Mouse (Mus musculus) thymus, adult 18-20 months (tissue): ENCODE measurements around the gene Kctd19.

Experiments used
- DNase-seq, 2 experiments: peaks; one replicate each; pipeline ENCODE4 v3.0.0; 2022; ENCODE audit warnings: mixed read lengths in 2 of 2

The Kctd19 gene

DNA sequence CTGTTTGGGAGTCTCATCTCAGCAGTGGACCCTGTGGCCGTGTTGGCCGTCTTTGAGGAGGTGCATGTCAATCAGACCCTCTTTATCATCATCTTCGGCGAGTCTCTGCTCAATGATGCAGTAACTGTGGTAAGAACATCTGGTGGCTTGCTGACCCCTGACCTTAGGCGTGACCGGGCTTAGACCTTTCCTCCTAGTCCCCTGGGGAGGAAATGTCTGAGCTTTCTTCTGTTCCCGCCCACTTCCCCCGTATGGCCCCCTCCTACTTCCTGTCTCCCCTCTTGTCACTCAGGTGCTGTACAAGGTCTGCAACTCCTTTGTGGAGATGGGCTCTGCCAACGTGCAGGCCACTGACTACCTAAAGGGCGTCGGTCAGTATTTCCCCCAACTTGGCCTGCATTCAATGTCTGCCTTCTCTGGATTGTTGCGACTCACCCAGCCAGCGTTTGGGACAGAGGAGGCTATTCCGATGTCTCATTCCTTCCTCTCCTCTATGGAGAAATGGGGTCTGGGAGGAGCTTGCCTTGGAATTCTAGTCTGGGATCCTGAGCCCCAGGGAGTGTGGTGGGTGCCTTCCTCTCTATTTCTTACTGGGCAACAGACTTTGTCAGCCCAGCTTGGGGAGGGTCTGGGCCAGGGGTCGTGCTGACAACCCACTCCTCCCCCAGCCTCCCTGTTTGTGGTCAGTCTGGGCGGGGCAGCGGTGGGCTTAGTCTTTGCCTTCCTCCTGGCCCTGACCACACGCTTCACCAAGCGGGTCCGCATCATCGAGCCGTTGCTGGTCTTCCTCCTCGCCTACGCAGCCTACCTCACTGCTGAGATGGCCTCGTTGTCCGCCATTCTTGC is 57.9 kb downstream of the Kctd19 start:
- DNase-seq: peak; percentile 39 to 59

DNA sequence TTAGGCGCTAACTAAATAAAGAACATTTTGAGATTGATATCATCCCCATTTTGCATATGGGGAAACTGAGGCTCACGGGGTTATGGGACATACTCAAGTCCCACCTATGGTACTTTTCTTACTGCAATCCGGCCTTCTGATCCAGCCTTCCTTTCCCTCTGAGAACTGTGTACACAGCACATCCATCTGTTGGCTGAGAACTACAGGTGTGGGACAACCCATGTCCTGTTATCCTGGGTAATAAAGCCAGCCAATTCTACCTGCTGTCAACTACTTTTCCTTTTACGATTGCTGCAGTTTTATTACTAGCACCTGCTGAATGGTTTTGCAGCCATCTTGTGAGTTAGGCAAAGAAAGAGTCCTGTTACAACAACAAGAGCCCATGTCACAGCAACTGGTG is 58.8 kb downstream of the Kctd19 start:
- DNase-seq: no peak

DNA sequence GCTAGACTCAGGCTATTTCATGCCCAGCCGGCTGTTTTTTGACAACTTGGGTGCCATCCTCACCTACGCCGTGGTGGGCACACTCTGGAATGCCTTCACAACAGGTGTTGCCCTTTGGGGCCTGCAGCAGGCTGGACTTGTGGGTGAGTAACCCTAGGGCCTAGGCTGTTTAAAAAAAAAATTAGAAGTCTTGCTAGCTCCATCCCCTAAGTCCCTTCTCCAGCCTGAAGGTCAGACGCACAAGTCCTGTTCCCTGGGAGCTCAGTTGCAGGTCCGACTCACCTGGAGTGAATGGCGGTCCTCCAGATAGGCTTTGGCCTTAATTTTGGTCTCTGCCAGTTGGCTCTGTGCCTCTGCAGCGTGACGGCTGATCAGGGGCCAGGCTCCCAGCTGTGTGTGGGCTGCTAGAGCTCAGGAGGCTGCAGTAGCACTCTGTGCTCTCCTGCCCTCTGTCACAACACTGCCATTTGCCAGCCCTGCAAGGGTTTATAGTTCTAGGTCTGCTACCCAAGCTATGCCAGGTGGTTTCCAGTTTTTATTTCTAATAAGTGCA is 59.6 kb downstream of the Kctd19 start:
- DNase-seq: no peak

DNA sequence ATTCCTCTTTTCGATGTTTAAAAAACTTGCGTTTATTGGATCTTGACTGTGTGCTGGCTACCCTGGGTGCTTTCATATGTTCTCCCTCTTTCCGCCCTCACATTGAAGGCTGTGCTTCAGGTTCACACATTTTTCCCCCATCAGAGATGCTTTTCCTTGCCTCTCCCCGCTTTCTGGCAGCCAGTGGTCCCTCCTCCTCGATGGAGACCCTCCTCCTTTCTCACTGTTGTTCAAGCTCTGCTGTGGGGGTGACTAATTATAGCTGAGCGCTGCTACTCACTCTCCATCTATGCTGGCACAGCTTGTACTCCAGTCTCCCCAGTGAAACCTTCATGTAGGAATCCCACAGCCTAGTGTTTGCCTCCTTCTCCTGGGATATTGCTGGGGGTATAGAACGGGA is 63.1 kb downstream of the Kctd19 start:
- DNase-seq: no peak

DNA sequence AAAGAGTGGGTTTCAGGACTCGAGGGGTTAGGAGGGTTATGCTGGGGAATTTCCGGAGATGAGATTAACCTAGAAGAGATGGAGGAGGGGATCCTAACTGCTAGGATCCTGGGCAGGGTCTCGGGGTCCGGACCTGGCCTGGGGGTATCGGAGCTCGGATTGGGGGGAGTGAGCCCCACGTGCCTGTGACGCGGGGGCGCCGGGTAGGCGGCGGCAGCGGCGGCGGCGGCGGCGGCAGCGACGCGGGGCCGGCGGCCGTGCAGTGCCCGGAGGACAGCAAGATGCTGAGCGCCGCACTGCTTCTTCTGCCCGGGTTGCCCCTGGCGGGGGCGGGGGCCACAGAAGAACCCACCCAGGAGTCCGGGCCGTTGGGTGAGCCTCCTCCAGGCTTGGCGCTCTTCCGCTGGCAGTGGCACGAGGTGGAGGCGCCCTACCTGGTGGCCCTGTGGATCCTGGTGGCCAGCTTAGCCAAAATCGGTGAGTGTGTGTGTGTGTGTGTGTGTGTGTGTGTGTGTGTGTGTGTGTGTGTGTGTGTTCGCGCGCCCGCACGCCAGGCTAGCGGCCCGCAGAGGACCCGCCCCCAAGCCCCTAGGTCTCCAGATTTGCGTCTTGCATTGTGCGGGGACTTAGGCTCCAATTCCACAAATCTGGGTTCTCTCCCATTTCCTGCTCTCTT is 64.1 kb downstream of the Kctd19 start:
- no peak for DNase-seq

DNA sequence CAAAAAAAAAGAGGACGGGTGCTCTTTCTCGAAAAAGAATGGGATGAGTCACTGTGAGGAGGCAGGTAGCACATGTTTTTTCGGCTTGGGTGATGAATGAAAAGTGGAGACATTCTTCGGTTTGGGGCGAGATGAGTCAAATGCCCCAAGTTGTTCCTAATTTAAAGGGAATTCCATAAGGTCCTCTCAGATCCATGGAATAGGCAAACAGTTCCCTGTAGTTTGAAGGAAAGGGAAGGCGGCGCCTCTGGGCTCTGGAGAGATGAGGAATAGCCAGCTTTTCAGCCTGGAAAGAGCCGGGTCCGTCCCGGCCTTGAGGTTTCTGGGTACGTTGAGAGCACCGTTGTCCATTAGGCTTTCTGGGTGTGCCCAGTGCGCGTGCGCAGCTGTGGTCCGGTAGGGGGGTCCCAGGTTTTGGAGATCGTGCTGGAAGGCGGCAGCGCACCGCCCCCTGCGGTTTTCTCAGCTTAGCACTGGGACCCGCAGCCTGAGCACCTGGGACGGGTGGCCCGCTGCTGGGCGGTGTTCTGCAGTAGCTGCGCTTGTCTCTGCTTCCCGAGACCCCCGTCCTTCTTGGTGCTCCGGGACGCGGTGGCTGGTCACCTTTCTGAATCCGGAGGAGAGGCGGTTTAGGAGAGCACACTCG is 64.7 kb downstream of the Kctd19 start, which contains the start of gene Slc9a5:
Gene Slc9a5 (plus strand): TSS at position 394 of the 646 bp plus-strand sequence.
- DNase-seq: peak; percentile 63 to 67

DNA sequence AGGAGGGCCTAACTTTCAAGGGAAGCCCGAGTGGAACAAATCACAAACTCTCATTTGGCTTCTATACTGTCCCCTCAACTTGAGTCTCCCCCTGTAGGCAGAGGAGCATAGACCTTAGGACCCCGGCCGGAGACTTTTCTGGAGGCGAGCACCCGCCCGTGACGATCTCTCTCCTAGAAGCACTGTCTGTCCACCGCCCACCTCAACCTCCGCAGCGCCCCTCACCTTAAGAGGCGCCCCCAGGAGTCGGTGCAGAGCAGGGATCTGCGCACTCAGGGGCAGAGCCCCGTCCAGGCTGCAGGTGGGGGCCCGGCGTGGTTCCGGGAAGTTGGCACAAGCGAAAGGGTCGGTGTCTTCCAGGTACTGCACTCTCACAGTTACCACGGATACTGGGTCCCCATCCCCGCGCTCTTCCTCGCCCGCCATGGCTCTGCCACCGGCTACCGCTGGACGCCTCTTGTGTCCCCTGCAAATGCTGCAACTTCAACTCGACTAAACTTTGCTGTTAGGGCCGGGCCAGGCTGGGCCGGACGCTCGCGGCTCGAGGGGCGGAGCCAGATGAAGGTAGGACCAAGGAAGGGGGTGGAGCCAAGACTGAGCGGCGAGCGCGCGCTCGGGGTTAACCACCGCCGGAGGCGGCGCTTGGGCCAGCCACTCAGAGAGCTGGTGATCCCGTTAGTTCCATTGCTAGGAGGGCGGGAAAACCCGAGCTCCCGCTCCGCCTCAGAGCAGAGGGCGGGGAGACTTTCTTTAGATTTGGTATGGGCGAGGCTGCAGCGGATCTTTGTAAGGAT is 65.7 kb downstream of the Kctd19 start, which contains the start of gene Fhod1:
Gene Fhod1 (minus strand): TSS at position 526 of the 794 bp plus-strand sequence.
- peak; percentile 84 to 85 for DNase-seq

DNA sequence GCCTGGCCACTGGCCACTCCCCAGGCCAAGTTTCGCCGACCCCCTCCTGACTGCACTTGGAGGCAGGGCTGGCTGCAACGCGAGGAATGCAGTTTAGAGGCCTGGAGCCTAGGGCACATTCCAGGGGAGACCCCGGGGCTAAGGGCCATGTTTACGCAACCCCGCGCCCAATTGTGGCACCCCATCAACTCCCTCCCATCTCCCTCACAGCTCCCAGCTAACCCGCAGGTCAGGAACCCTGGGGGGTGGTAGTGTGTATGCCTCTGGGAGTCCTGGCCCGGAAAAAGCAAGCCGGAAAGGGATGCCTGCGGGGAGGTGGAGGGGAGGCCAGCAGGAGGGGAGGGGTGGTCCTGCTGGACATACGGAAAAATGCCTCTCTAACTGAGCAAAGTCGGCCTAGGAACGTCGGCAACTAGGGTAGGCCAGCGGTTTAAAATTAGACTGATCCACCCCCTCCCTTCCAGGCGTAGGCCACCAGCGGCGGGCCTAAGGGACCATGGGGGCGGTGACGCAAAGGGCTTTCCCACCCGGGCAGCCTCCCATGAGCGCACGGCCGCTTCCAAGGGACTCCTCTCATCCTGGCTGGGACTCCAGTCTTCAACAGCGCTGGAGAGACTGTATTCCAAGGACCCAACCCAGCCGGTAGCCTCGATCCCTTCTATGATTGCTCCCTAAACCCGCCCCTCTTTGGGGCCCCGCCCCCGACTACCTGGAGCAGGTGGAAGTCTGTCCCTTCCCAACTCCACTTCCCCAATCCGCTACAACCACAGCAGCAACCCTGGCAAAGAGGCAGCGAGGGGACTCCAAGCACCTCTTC is 66.5 kb downstream of the Kctd19 start:
- peak in 1 of 2 experiments; percentile 49 for DNase-seq

DNA sequence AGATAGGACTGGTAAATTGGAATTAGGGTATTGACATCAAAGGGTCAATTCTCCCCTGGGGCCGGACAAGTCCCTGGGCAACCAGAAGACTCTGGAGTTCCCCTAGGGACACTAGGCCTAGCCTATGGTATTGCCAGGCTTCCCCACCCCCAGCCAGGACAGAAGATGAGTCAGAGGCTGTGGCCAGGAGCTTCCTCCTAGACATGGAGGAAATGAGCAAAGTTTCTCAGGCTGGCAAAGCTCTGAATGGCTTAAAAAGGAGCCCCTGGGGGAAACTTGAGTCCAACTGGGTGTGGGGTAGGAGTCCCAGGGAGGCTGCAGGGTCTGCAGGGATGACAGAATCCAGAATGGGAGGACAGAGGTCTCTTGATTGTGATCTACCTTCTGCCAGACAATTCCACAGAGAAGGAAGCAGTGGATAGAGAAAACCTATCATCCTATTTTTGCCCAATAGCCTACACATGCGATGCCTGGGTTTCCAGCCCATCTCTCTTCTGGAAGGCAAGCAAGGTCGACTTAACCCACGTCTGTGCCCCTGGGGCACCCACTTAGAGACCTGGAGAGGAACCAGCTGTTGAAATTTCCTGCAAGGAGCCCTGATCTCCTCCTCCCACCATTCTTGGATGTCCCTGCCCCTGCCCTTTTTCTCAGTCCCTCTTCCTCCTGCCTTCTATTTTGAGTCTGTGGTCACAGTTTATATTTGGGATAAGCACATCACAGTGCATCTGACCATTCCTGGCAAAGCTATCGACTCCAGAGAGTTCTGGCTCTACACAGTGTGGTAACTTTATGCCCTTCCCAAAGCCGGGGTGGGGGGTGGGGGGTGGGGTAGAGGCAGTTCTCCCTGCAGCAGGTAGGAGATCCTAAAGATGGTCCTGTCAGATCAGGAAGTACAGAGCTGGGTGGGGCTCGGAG is 68.0 kb downstream of the Kctd19 start:
- no peak for DNase-seq

DNA sequence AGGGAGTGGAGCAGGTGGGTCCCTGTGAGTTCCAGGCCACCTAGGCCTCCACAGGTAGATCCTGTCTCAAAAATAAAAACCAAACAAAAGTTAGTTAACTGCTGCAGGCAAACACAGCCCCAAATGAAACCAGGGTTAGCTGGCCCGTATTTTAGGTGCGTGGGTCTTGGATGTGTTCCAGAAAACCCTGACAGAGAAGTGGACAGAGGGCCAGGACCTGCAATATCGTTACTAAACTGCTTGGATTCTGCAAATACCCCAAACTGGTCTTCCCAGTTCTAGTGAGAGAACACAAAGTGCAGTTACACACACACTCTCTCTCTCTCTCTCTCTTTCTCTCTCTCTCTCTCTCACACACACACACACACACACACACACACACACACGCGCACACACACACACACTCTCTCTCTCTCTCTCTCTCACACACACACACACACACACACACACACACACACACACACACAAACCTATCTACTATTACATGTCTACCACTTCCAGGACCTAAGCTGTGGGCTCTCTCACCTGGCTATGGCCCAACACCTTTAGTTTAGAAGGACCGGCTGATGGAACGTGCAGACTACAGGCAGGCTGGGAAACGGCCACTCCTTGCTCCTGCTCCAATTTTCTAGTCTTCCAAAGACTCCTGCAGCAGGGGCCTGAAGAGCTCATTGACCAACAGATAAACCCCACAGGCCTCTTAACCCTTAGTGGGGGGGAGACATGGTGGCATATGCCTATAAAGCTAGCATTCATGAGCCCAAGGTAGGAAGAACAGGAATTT is 69.3 kb downstream of the Kctd19 start:
- DNase-seq: no peak

DNA sequence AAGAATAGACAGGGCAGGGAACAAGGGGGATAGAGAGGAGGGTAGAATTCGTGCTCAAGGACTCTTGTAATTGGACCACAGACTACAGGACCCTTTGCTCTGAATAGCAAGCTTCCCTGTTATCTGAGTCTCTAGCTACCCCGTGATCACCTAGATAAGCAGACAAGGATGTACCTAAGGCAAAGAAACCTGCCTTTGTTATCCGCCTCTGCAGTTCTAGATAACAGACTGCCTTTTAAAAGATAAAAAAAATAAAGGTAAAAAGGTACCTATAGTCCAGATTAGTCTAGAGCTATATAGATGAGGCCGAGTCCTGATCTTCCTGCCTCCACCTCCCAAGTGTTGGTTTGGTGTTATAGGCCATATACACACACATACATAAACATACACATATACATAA is 70.5 kb downstream of the Kctd19 start:
- DNase-seq: no peak

DNA sequence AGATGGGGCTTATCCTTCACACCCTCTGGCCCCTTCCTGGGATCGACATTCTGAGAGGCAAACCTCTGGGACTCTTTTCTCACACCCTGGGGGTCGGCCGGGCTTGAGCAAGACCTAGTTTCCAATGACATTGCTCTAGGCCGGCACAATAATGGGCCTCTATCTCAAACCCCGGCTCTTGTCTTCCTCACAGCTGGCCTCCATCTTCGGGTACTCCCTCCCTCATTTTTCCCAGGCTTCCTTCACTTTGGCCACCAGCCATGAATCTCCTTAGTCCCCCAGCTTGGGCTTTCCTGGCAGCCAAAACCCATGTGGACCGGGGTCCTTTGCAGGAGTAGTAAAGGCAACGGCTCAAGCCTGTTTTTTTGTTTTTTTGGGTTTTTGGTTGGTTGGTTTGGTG is 71.9 kb downstream of the Kctd19 start:
- DNase-seq: no peak

DNA sequence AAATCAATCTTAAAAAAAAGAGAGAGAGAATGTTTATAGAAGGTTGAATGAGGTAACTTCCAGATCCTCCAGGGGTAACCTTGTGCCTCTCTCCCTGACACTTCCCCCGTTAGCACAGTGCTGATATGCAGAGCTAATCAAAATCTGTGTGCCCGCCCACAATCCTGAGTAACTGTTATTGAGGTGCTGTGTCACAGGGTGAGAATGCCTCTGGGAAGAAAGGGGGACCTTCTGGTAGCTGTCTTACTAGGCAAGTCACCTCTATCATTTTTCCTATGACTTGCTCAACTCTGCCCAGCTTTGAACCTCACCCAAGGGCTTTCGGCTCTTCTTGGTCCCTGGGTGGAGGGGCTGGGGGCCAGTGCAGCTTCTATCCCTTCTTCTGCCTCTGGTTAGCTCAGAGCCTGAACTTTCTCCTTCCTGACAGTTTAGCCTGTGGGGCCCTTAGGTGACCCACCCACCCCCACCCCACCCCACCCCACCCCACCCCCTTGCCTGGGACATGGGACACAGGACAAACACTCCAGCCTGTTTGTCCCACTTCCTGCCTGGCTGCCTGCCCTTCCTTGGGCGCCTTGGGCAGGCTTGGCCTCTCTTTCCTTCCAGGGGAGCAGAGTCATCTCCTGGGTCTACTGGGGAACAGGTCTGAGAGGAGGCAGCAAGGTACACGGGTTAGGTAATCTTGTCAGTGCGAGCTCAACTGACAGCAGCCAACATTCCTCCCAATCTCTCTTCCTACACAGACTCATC is 73.2 kb downstream of the Kctd19 start:
- no peak for DNase-seq

DNA sequence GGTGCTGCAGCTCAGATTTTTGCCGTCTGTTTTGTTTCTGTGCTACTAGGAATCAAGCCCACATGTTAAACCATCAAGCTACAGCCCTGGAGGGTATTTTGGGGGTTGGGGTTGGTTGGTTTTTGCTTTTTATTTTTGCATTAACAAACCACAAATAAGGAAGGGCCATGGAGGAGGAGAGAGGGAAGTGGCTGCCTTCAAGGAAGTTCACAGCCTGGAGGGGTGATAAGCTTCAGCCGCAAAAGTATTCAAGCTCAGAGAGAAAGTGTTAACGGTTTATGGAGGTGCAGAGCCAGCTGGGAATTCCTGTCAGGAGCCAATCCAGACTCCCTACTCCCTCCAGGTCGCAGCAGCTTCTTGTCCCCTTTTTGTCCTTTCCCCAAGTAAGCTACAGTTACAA is 74.3 kb downstream of the Kctd19 start:
- no peak for DNase-seq

DNA sequence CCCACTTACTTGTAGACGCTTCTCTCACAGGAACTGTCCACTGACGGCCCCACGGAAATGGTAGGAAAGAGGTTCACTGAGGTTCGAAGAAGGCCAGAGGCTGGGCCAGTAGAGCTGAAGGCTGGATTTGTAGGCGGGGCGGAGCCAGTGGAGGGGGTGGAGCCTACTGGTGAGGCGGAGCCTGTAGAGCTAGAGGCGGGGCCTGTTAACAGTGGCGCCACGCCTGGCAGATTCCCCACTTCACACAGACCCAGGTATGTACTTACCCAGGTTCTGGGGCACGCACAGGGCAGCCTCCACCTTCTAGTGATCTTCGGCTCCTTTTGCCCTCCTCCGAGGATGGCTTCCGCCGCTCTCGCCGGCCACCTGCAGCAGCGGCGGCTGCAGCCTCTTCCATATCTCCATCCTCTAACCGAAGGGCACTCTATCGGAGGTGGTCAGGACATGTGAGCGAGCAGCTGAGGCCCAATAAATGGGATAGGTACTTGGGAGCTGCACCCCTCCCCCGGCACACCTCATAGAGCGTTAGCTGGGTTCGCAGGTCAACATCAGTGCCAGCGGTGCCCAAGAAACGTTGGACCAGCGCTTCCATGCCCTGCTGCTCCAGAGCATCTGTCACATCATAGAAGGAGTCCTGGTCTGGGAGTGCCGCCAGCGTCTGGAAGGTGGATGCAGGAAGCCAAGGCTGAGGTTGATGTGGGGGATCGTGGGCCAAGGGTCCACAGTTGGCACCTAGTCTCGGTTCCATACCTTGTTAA is 76.8 kb downstream of the Kctd19 start:
- DNase-seq: no peak
